Mouse (Mus musculus) MEL (cell line): ENCODE measurements around the gene Pitpnc1.

Experiments used
- CTCF ChIP-seq, 3 experiments: IDR thresholded peaks in 2 of 3; conservative IDR thresholded peaks in 1 of 3; 2 replicates each; pipeline ENCODE4 v1.5.1; 2011 to 2012; ENCODE audit warnings: low read length in 3 of 3, low read depth in 2 of 3, mild to moderate bottlenecking in 2 of 3, improper control_type of control experiment in 1 of 3, inconsistent platforms in 1 of 3, mixed read lengths in 1 of 3, moderate library complexity in 1 of 3; ENCODE audit not compliant: control insufficient read depth in 1 of 3, insufficient read depth in 1 of 3, poor library complexity in 1 of 3, severe bottlenecking in 1 of 3
- EP300 ChIP-seq, 2 experiments: IDR thresholded peaks; 2 replicates each; pipeline ENCODE4 v1.6.1; 2011; ENCODE audit warnings: improper control_type of control experiment in 2 of 2, low read length in 2 of 2, low read depth in 1 of 2, mild to moderate bottlenecking in 1 of 2
- MXI1 ChIP-seq: IDR thresholded peaks from 2 replicates; pipeline ENCODE4 v1.6.1; 2011; ENCODE audit warnings: mild to moderate bottlenecking, low read depth, low read length, improper control_type of control experiment

GRCm38 (mm10) chr11:107248753-107249152 lies 221.7 kb downstream of the Pitpnc1 start:
- TF ChIP-seq CTCF (IDR thresholded peaks at IDR 0.05 in 2 of 3, conservative IDR thresholded peaks at IDR 0.05 in 1 of 3; ENCODE audit: control insufficient read depth in 1 of 3, insufficient read depth in 1 of 3, low read depth in 2 of 3, low read length in 3 of 3, poor library complexity in 1 of 3, severe bottlenecking in 1 of 3) = no peak
- TF ChIP-seq MXI1 = no peak
- no peak for TF ChIP-seq EP300 (IDR thresholded peaks at IDR 0.05; ENCODE audit: low read depth in 1 of 2, low read length in 2 of 2)
